Mouse (Mus musculus): Measurements from ENCODE around the gene Anks4b. TPM values are rescaled to one million over a fixed set of nuclear protein-coding genes. Genes with fewer than 3 reads are reported as not detected.
A peak's percentile ranks its signal among the peaks of the same experiment; 100 is the strongest.

Gene Anks4b
- total RNA-seq, 1 experiment = 0.04 TPM

- H3K27ac ChIP-seq (ENCODE audit: insufficient read depth, low read depth, low read length, poor library complexity, severe bottlenecking) = no peak overlapping the region
These were observed 21.5 kb downstream of the Anks4b start for GRCm38 (mm10) chr7:120195207-120195606.

DNA sequence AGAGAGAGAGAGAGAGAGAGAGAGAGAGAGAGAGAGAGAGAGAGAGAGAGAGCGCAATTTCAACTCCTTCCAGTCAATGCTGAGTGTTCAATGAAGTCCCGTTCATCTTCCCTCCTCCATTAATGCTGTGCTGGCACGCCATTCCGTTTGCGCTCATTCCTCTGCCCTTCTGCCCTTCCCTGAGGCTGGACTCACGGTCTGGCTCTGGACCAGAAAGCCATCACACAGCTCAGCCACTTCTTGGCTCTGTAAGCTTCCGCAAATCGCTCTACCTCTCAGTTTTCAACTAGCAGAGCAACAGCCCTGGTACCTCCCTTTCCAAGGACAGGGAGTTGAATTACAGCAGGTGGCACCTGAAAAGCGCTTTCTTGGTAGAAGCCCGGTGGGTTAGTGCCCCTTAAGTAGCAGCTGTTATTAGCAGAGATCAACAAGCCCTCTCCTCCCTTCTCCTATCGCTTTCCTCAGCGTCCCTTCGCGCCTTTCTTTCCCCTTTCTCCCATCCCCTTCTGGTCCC, 27.6 kb downstream of the Anks4b start:
- TF ChIP-seq MAFK (IDR thresholded peaks at IDR 0.05; ENCODE audit: insufficient read depth, low read depth, low read length) (no peak), ZC3H11A (IDR thresholded peaks at IDR 0.05; ENCODE audit: borderline replicate concordance, low read depth, low read length) (no peak), ZNF384 (IDR thresholded peaks at IDR 0.05; ENCODE audit: low read depth, low read length) (no peak)
- Histone ChIP-seq H3K27ac (ENCODE audit: insufficient read depth, low read depth, low read length, poor library complexity, severe bottlenecking) (no peak overlapping the region), H3K36me3 (ENCODE audit: control insufficient read depth, insufficient read depth, low read length, poor library complexity, severe bottlenecking) (no peaks in the 10 kb centered on the region), H3K4me3 (ENCODE audit: insufficient read depth in 1 of 2, low read depth in 1 of 2, low read length in 2 of 2, poor library complexity in 1 of 2, severe bottlenecking in 1 of 2) (peak overlapping the region; percentile 53 to 63; a peak in 3 of 4 replicates), H3K4me1 (ENCODE audit: control insufficient read depth in 2 of 2, insufficient read depth in 2 of 2, low read length in 2 of 2, poor library complexity in 1 of 2) (peaks cover 0 to 2% of the 10 kb centered on the region in 2 experiments; a peak in 1 of 4 replicates), H3K9ac (ENCODE audit: insufficient read depth, low read depth, low read length, poor library complexity, severe bottlenecking) (no peak overlapping the region), H3K9me3 (ENCODE audit: control insufficient read depth, insufficient read depth, low read depth, low read length) (no peaks in the 10 kb centered on the region)
- no peak for DNase-seq (ENCODE audit: low read depth, low spot score)
- in situ Hi-C loops (cut with MboI; ENCODE audit: low sequenced_read_pairs in 2 of 2, unreplicated experiment in 2 of 2) = loop anchor here (10.0 to 25.0 kb wide), 2 partner anchors 356 to 364 kb away; no protein-coding TSS in a partner anchor

More at GRCm38 (mm10) chr7:120195207-120195606, 21.5 kb downstream of the Anks4b start:
- TF ChIP-seq CHD2 (IDR thresholded peaks at IDR 0.05; ENCODE audit: low read depth, low read length) (no peak), ZC3H11A (IDR thresholded peaks at IDR 0.05; ENCODE audit: borderline replicate concordance, low read depth, low read length) (no peak), HCFC1 (IDR thresholded peaks at IDR 0.05; ENCODE audit: borderline replicate concordance, insufficient read depth, low read length) (no peak)
- in situ Hi-C loops (cut with MboI; ENCODE audit: low sequenced_read_pairs in 2 of 2, unreplicated experiment in 2 of 2) = no loop called here
- Histone ChIP-seq H3K9me3 (ENCODE audit: control insufficient read depth, insufficient read depth, low read depth, low read length) (no peaks in the 10 kb centered on the region), H3K4me1 (ENCODE audit: control insufficient read depth in 2 of 2, insufficient read depth in 2 of 2, low read length in 2 of 2, poor library complexity in 1 of 2) (no peaks in the 10 kb centered on the region), H3K36me3 (ENCODE audit: control insufficient read depth, insufficient read depth, low read length, poor library complexity, severe bottlenecking) (no peaks in the 10 kb centered on the region), H3K9ac (ENCODE audit: insufficient read depth, low read depth, low read length, poor library complexity, severe bottlenecking) (no peak overlapping the region), H3K4me3 (ENCODE audit: insufficient read depth in 1 of 2, low read depth in 1 of 2, low read length in 2 of 2, poor library complexity in 1 of 2, severe bottlenecking in 1 of 2) (no peak overlapping the region)
- no peak for DNase-seq (ENCODE audit: low read depth, low spot score)

GRCm38 (mm10) chr7:120201771-120202170, 28.1 kb downstream of the Anks4b start, which contains the start of gene Crym:
TSS of gene Crym (minus strand) at chr7:120202111.
- in situ Hi-C loops (cut with MboI; ENCODE audit: low sequenced_read_pairs in 2 of 2, unreplicated experiment in 2 of 2) = loop anchor here (10.0 to 25.0 kb wide), 2 partner anchors 357 to 364 kb away; no protein-coding TSS in a partner anchor
- peak; percentile 26 for DNase-seq (ENCODE audit: low read depth, low spot score)
- no peaks in the 10 kb centered on the region for H3K9me3 ChIP-seq (ENCODE audit: control insufficient read depth, insufficient read depth, low read depth, low read length)
- H3K4me1 ChIP-seq (ENCODE audit: control insufficient read depth in 2 of 2, insufficient read depth in 2 of 2, low read length in 2 of 2, poor library complexity in 1 of 2) = peaks cover 0 to 2% of the 10 kb centered on the region in 2 experiments; a peak in 1 of 4 replicates
- no peak within 1 kb of the TSS for H3K9ac ChIP-seq (ENCODE audit: insufficient read depth, low read depth, low read length, poor library complexity, severe bottlenecking)
- H3K27ac ChIP-seq (ENCODE audit: insufficient read depth, low read depth, low read length, poor library complexity, severe bottlenecking) = no peak within 1 kb of the TSS
- no peaks in the 10 kb centered on the region for H3K36me3 ChIP-seq (ENCODE audit: control insufficient read depth, insufficient read depth, low read length, poor library complexity, severe bottlenecking)
- TF ChIP-seq ZC3H11A (IDR thresholded peaks at IDR 0.05; ENCODE audit: borderline replicate concordance, low read depth, low read length) (no peak), HCFC1 (IDR thresholded peaks at IDR 0.05; ENCODE audit: borderline replicate concordance, insufficient read depth, low read length) (no peak), ZNF384 (IDR thresholded peaks at IDR 0.05; ENCODE audit: low read depth, low read length) (no peak), MAFK (IDR thresholded peaks at IDR 0.05; ENCODE audit: insufficient read depth, low read depth, low read length) (no peak), CHD2 (IDR thresholded peaks at IDR 0.05; ENCODE audit: low read depth, low read length) (no peak)
- peak within 1 kb of the TSS; percentile 53 to 63; a peak in 3 of 4 replicates for H3K4me3 ChIP-seq (ENCODE audit: insufficient read depth in 1 of 2, low read depth in 1 of 2, low read length in 2 of 2, poor library complexity in 1 of 2, severe bottlenecking in 1 of 2)

GRCm38 (mm10) chr7:120203789-120204188, 30.1 kb downstream of the Anks4b start, which contains the start of gene Abca14:
TSS of gene Abca14 (plus strand) at chr7:120203961.
- Histone ChIP-seq H3K9me3 (ENCODE audit: control insufficient read depth, insufficient read depth, low read depth, low read length) (no peaks in the 10 kb centered on the region), H3K36me3 (ENCODE audit: control insufficient read depth, insufficient read depth, low read length, poor library complexity, severe bottlenecking) (no peaks in the 10 kb centered on the region), H3K27ac (ENCODE audit: insufficient read depth, low read depth, low read length, poor library complexity, severe bottlenecking) (no peak within 1 kb of the TSS), H3K4me3 (ENCODE audit: insufficient read depth in 1 of 2, low read depth in 1 of 2, low read length in 2 of 2, poor library complexity in 1 of 2, severe bottlenecking in 1 of 2) (no peak within 1 kb of the TSS), H3K4me1 (ENCODE audit: control insufficient read depth in 2 of 2, insufficient read depth in 2 of 2, low read length in 2 of 2, poor library complexity in 1 of 2) (peaks cover 0 to 2% of the 10 kb centered on the region in 2 experiments; a peak in 1 of 4 replicates), H3K9ac (ENCODE audit: insufficient read depth, low read depth, low read length, poor library complexity, severe bottlenecking) (no peak within 1 kb of the TSS)
- in situ Hi-C loops (cut with MboI; ENCODE audit: low sequenced_read_pairs in 2 of 2, unreplicated experiment in 2 of 2) = loop anchor here (10.0 to 25.0 kb wide), 2 partner anchors 359 to 366 kb away; no protein-coding TSS in a partner anchor
- TF ChIP-seq HCFC1 (IDR thresholded peaks at IDR 0.05; ENCODE audit: borderline replicate concordance, insufficient read depth, low read length) (peak; percentile 36; the same call in 1 of the 2 replicates), CHD2 (IDR thresholded peaks at IDR 0.05; ENCODE audit: low read depth, low read length) (no peak), ZNF384 (IDR thresholded peaks at IDR 0.05; ENCODE audit: low read depth, low read length) (no peak), ZC3H11A (IDR thresholded peaks at IDR 0.05; ENCODE audit: borderline replicate concordance, low read depth, low read length) (peak; percentile 99), MAFK (IDR thresholded peaks at IDR 0.05; ENCODE audit: insufficient read depth, low read depth, low read length) (no peak)
- DNase-seq (ENCODE audit: low read depth, low spot score) = peak; percentile 63
